In the genomic region with DNA sequence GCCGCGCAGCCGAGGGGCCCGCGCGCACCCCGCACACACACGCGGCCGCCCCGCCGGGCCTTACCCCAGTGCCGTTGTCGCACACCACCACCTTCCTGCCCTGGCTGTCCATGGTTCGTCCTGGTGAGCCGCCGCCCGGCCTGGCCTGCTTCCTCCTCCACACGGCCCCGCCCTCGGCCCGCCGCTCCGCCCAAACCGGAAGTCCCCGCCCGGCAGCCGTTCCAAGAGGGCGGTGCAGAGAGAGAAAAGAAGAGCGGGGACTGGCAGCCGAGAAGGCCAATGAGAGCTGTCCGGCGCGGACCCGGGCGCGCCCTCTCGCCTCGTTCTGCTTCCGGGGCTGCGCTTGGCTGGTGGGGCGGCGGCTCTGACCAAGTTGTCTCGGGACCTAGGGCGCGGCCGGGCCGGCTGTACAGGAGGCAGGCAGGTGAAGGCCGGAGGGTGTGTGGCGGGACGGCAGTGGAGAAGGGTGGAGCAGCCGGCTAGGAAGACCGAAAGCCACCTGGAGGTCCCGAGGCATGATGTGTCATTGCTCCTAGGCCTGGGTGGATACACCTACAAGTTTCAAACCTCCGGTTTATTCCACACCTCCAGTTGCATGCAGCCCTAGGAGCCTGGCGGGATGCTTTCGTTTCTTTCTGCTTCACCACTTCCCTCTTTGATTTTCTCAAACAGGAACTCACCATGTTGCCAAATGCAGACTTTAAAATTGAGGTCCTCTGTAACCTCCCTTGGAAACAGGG, we compare ENCODE assay signal across 7 mouse cellular contexts. TPM values are rescaled to one million over a fixed set of nuclear protein-coding genes. Genes with fewer than 3 reads are reported as not detected.
DNase-seq lines count a peak whose midpoint lies in the region; ATAC-seq lines count a peak whose summit lies in the region.

Gene Actr2 (minus strand): TSS at position 173 of the 740 bp plus-strand sequence.

- H3K27me3 ChIP-seq in intestine, embryonic 16.5 days (replicated peaks; ENCODE audit: control insufficient read depth, insufficient read depth, low read length): no peaks in the 10 kb centered on the region
- H3K27me3 ChIP-seq in midbrain, embryonic 11.5 days (ENCODE audit: control insufficient read depth, insufficient read depth, low read length): no peaks in the 10 kb centered on the region

- WGBS in intestine, embryonic 16.5 days: under 1% methylated on average over 57 of the region's 57 CpGs
- under 1% methylated on average over 55 of the region's 57 CpGs for WGBS in midbrain, embryonic 11.5 days

- DNase-seq in adrenal gland, adult 8-10 months: peak; percentile 96
- DNase-seq in embryo, embryonic 9.5 days (ENCODE audit: extremely low spot score): peak; percentile 99
- peak; percentile 97 for DNase-seq in gastrocnemius, postnatal 4 days (ENCODE audit: low spot score in 2 of 2)
- DNase-seq in left cerebral cortex, postnatal 36 days (ENCODE audit: low spot score in 2 of 2): peak; percentile 94 to 97
- peak; percentile 100 for DNase-seq in midbrain, embryonic 11.5 days (ENCODE audit: low spot score, missing footprints)
- peak; percentile 95 for DNase-seq in skeletal muscle tissue, adult 2 months (ENCODE audit: low read depth, low spot score)

- intact Hi-C loops in left cerebral cortex, postnatal 36 days (cut with DNase I): no loop called here

- no peaks in the 10 kb centered on the region for H3K9me3 ChIP-seq in intestine, embryonic 16.5 days (ENCODE audit: control insufficient read depth, low read length)
- H3K9me3 ChIP-seq in midbrain, embryonic 11.5 days (ENCODE audit: control insufficient read depth, low read length): no peaks in the 10 kb centered on the region

- ATAC-seq in intestine, embryonic 16.5 days: peak; percentile 98
- peak; percentile 99 for ATAC-seq in midbrain, embryonic 11.5 days (ENCODE audit: low FRiP score)

- no peaks in the 10 kb centered on the region for H3K36me3 ChIP-seq in intestine, embryonic 16.5 days (ENCODE audit: control insufficient read depth, insufficient read depth, low read length)
- H3K36me3 ChIP-seq in midbrain, embryonic 11.5 days (ENCODE audit: control insufficient read depth, insufficient read depth, low read length): 0 out of 2 replicates have a peak, but pooled peaks cover 3% of the 10 kb centered on the region

- peak within 1 kb of the TSS; percentile 94 for H3K27ac ChIP-seq in intestine, embryonic 16.5 days (ENCODE audit: low read length)
- peak within 1 kb of the TSS; percentile 79 for H3K27ac ChIP-seq in midbrain, embryonic 11.5 days (ENCODE audit: low read depth, low read length)

- peaks cover 2% of the 10 kb centered on the region; the same call in 1 of the 2 replicates for H3K4me1 ChIP-seq in intestine, embryonic 16.5 days (ENCODE audit: control insufficient read depth, insufficient read depth, low read length)
- H3K4me1 ChIP-seq in midbrain, embryonic 11.5 days (ENCODE audit: control insufficient read depth, insufficient read depth, low read length): peaks cover 6% of the 10 kb centered on the region

- H3K4me2 ChIP-seq in intestine, embryonic 16.5 days (ENCODE audit: low read depth, low read length): peak within 1 kb of the TSS; percentile 62
- H3K4me2 ChIP-seq in midbrain, embryonic 11.5 days: peak within 1 kb of the TSS; percentile 71

- H3K9ac ChIP-seq in intestine, embryonic 16.5 days (ENCODE audit: low read depth, low read length): peak within 1 kb of the TSS; percentile 92
- peak within 1 kb of the TSS; percentile 87 for H3K9ac ChIP-seq in midbrain, embryonic 11.5 days (ENCODE audit: low read length)

- peak within 1 kb of the TSS; percentile 85 for H3K4me3 ChIP-seq in intestine, embryonic 16.5 days (ENCODE audit: low read length)
- H3K4me3 ChIP-seq in midbrain, embryonic 11.5 days (ENCODE audit: low read depth, low read length): peak within 1 kb of the TSS; percentile 87

RNA-seq across cellular contexts. Expression of gene Actr2, which starts in this region (rescaled TPM):
- 100 to 1,000 TPM; 136 to 161 (median 154) TPM for total RNA-seq in adrenal gland, adult 8-10 months (2022)
- total RNA-seq in gastrocnemius, postnatal 4 days (2021): 10 to 100 TPM; 77.2 to 77.6 TPM
- 113 and 120 TPM in 2 replicates for polyA plus RNA-seq in intestine, embryonic 16.5 days (2015; fragmentation: Nextera tagmentation; extraction: Ambion mirVana)
- 100 to 1,000 TPM; 260 to 264 TPM for total RNA-seq in left cerebral cortex, postnatal 36 days (2021)
- polyA plus RNA-seq in midbrain, embryonic 11.5 days (2014; fragmentation: Nextera tagmentation; extraction: Ambion mirVana): 75.9 and 87.4 TPM in 2 replicates

Comparison
In these comparisons a context has a peak if more than half of its experiments do, and no peak if none do; other contexts are left out.
1. Peak in every context shown above with its lines: DNase-seq, ATAC-seq, H3K4me3 ChIP-seq and H3K27ac ChIP-seq.